Comparison of ENCODE assay signal across 29 mouse cellular contexts in the genomic region with DNA sequence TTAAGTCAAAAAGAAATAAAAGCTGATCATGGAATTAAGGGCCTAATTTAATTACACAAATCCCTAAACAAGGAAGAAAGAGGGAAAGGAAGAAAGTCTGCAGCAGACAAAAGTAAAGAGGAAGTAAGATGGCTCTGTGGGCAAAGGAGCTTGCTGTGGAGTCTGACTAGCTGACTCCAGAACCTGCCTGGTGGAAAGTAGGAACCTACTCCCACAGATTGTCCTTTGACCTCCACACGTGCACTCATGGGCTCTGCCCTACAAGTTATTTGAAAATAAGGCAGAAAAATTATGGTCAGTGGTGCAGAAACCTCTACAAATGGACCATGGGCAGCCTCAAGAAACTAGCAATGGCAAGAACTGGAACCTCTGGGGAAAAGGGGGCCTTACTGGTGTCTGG. TPM values are rescaled to one million over a fixed set of nuclear protein-coding genes. Genes with fewer than 3 reads are reported as not detected.
DNase-seq lines count a peak whose midpoint lies in the region; ATAC-seq and TF ChIP-seq lines count a peak whose summit lies in the region.
"Had no signal": no experiment of that assay in that cellular context is flagged by ENCODE, and none has a peak within 500 bp of the region (broad histone marks: within the 10 kb centered on the region; RNA-seq: fewer than 3 reads in every experiment).

No protein-coding gene starts in this region.

- no peak overlapping the region for H3K4me2 ChIP-seq in hindbrain, embryonic 12.5 days (replicated peaks)
- H3K4me2 ChIP-seq: embryonic facial prominence, embryonic 13.5 days; forebrain, embryonic 12.5 days; forebrain, embryonic 15.5 days; heart, embryonic 13.5 days; hindbrain, embryonic 13.5 days had no signal

- H3K27me3 ChIP-seq in hindbrain, embryonic 12.5 days, result no peaks in the 10 kb centered on the region
- H3K27me3 ChIP-seq: embryonic facial prominence, embryonic 13.5 days; forebrain, embryonic 12.5 days; forebrain, embryonic 15.5 days; heart, embryonic 13.5 days; hindbrain, embryonic 13.5 days had no signal

- no peak overlapping the region for H3K4me3 ChIP-seq in lung, adult 2 months (replicated peaks; ENCODE audit: extremely low read depth, low read depth, low read length)
- no peak overlapping the region for H3K4me3 ChIP-seq in macrophage (ENCODE audit: inconsistent target)
- no peak overlapping the region for H3K4me3 ChIP-seq in hindbrain, embryonic 12.5 days
- H3K4me3 ChIP-seq: embryonic facial prominence, embryonic 10.5 days; embryonic facial prominence, embryonic 13.5 days; erythroblast, embryonic 14.5 days; forebrain, embryonic 12.5 days; forebrain, embryonic 15.5 days; heart, adult 2 months; heart, embryonic 10.5 days; heart, embryonic 13.5 days; hindbrain, embryonic 13.5 days had no signal

- TF ChIP-seq CTCF in lung, adult 2 months (IDR thresholded peaks at IDR 0.05; ENCODE audit: insufficient read depth, low read length), result no peak

- intact Hi-C loops in left cerebral cortex, postnatal 25 days (cut with DNase I), result no loop called here

- no peak for TF ChIP-seq POLR2A in lung, adult 2 months (IDR thresholded peaks at IDR 0.05; ENCODE audit: borderline replicate concordance, extremely low read depth, low read depth, low read length)

- no peaks in the 10 kb centered on the region for H3K36me3 ChIP-seq in macrophage (ENCODE audit: inconsistent target)
- H3K36me3 ChIP-seq in hindbrain, embryonic 12.5 days, result no peaks in the 10 kb centered on the region
- H3K36me3 ChIP-seq: embryonic facial prominence, embryonic 10.5 days; embryonic facial prominence, embryonic 13.5 days; forebrain, embryonic 12.5 days; forebrain, embryonic 15.5 days; G1E; heart, embryonic 10.5 days; heart, embryonic 13.5 days; hindbrain, embryonic 13.5 days had no signal

- H3K9ac ChIP-seq in hindbrain, embryonic 12.5 days, result no peak overlapping the region
- H3K9ac ChIP-seq: embryonic facial prominence, embryonic 13.5 days; forebrain, embryonic 12.5 days; forebrain, embryonic 15.5 days; heart, embryonic 13.5 days; hindbrain, embryonic 13.5 days had no signal

- DNase-seq in lung, postnatal 36 days, result peak; percentile 46
- no peak for DNase-seq in lung, adult 2 months
- no peak for DNase-seq in testis, postnatal 10 days (ENCODE audit: low spot score)
- no peak for DNase-seq in left cerebral cortex, postnatal 25 days (ENCODE audit: low spot score in 2 of 2)
- no peak for DNase-seq in right cerebral cortex, postnatal 36 days (ENCODE audit: low spot score in 2 of 2)
- DNase-seq: adrenal gland, adult 8-10 months; adrenal gland, postnatal 25 days; cerebellum, adult 18-20 months; cerebellum, adult 9-10 months; cerebellum, postnatal 14 days; embryo, embryonic 11 days; gastrocnemius, postnatal 25 days; heart, adult 2 months; heart, postnatal 14 days; heart, postnatal 4 days had no signal

- no peaks in the 10 kb centered on the region; the same call in none of the 2 replicates for H3K4me1 ChIP-seq in lung, adult 2 months (ENCODE audit: control insufficient read depth, insufficient read depth, low read length)
- H3K4me1 ChIP-seq in hindbrain, embryonic 12.5 days, result no peaks in the 10 kb centered on the region
- H3K4me1 ChIP-seq: embryonic facial prominence, embryonic 10.5 days; embryonic facial prominence, embryonic 13.5 days; forebrain, embryonic 15.5 days; heart, embryonic 10.5 days; hindbrain, embryonic 13.5 days had no signal

- no peaks in the 10 kb centered on the region for H3K9me3 ChIP-seq in hindbrain, embryonic 12.5 days (replicated peaks)
- H3K9me3 ChIP-seq: embryonic facial prominence, embryonic 10.5 days; embryonic facial prominence, embryonic 13.5 days; forebrain, embryonic 12.5 days; forebrain, embryonic 15.5 days; G1E; heart, embryonic 10.5 days; heart, embryonic 13.5 days; hindbrain, embryonic 13.5 days had no signal

- peak; percentile 79 for ATAC-seq in common myeloid progenitor, adult 5-6 weeks (replicated peaks; ENCODE audit: low read depth, poor library complexity, severe bottlenecking)
- no peak for ATAC-seq in hindbrain, embryonic 12.5 days (ENCODE audit: low FRiP score)
- ATAC-seq: activated CD4-positive, CD25-positive, alpha-beta regulatory T cell, adult 4 months; forebrain, embryonic 15.5 days; hindbrain, embryonic 16.5 days had no signal

- peak overlapping the region; percentile 24; the same call in 1 of the 2 replicates for H3K27ac ChIP-seq in macrophage
- no peak overlapping the region for H3K27ac ChIP-seq in hindbrain, embryonic 12.5 days
- H3K27ac ChIP-seq: embryonic facial prominence, embryonic 10.5 days; embryonic facial prominence, embryonic 13.5 days; forebrain, embryonic 12.5 days; forebrain, embryonic 15.5 days; heart, adult 2 months; heart, embryonic 10.5 days; heart, embryonic 13.5 days; hindbrain, embryonic 13.5 days had no signal

- no peaks in the 10 kb centered on the region for H3K79me2 ChIP-seq in macrophage (ENCODE audit: inconsistent target)

- 71% methylated on average over 1 of the region's 1 CpGs for WGBS in lung, adult 2 months
- 10% methylated on average over 1 of the region's 1 CpGs for WGBS in macrophage (ENCODE audit: missing documents)
- 63% methylated on average over 1 of the region's 1 CpGs for WGBS in hindbrain, embryonic 12.5 days

RNA-seq across cellular contexts. Expression of a gene that starts 32.6 kb away (rescaled TPM):
- 6.1 and 8.1 TPM in 2 replicates for polyA plus RNA-seq in lung, adult 2 months (2012; rRNA removed)
- 31.7 and 36.0 TPM in 2 replicates for total RNA-seq in common myeloid progenitor, adult 5-6 weeks (2017)
- total RNA-seq in macrophage (2018; cell fraction: chromatin; rRNA removed), result 10 to 100 TPM in 10 of 26 experiments, 1 to 10 TPM in 16; 2.8 to 20.4 (median 8.8) TPM
- total RNA-seq in macrophage (2018; cell fraction: cytosol; rRNA removed), result 10 to 100 TPM; 11.8 to 29.9 (median 17.4) TPM
- 10 to 100 TPM in 23 of 26 experiments, 1 to 10 TPM in 3; 7.8 to 32.9 (median 16.2) TPM for total RNA-seq in macrophage (2018; cell fraction: nucleus; rRNA removed)
- 20.8 to 30.0 TPM (median 20.8 TPM) in 3 replicates for polyA plus RNA-seq in macrophage (2018)
- 74.9 and 79.0 TPM in 2 replicates for polyA plus RNA-seq in hindbrain, embryonic 12.5 days (2016; fragmentation: Nextera tagmentation; extraction: Ambion mirVana)
- 100 to 1,000 TPM; 213 to 226 TPM for total RNA-seq in left cerebral cortex, postnatal 25 days (2021)
